Mouse (Mus musculus): ENCODE data around the gene Map3k20. TPM values are rescaled to one million over a fixed set of nuclear protein-coding genes. Genes with fewer than 3 reads are reported as not detected.

Map3k20 gene
- polyA plus RNA-seq, 1 experiment from 2014 or later, result 8.6 TPM

- no peak overlapping the region for H3K27ac ChIP-seq (replicated peaks)
- ATAC-seq (ENCODE audit: low FRiP score, low read depth), result 0 out of 2 replicates have a peak, but pooled peaks have one; percentile 16
Observed at GRCm38 (mm10) chr2:72252510-72253505, 32.6 kb upstream of the Map3k20 start.

GRCm38 (mm10) chr2:72253882-72254281 is 31.6 kb upstream of the Map3k20 start:
- Histone ChIP-seq H3K4me3 (no peak overlapping the region), H3K4me2 (replicated peaks) (no peak overlapping the region), H3K4me1 (peaks cover 35% of the 10 kb centered on the region), H3K9ac (replicated peaks) (no peak overlapping the region), H3K27ac (replicated peaks) (no peak overlapping the region), H3K36me3 (no peaks in the 10 kb centered on the region), H3K9me3 (no peaks in the 10 kb centered on the region), H3K27me3 (peaks cover 9% of the 10 kb centered on the region; the same call in 1 of the 2 replicates)
- WGBS, result 74% methylated on average over 4 of the region's 4 CpGs
- no peak for ATAC-seq (ENCODE audit: low FRiP score, low read depth)

More at GRCm38 (mm10) chr2:72252510-72253505, 32.6 kb upstream of the Map3k20 start:
- Histone ChIP-seq H3K36me3 (no peaks in the 10 kb centered on the region), H3K27me3 (peaks cover 9% of the 10 kb centered on the region; the same call in 1 of the 2 replicates), H3K4me3 (no peak overlapping the region), H3K4me1 (peaks cover 35% of the 10 kb centered on the region), H3K9ac (replicated peaks) (no peak overlapping the region), H3K9me3 (no peaks in the 10 kb centered on the region), H3K4me2 (replicated peaks) (no peak overlapping the region)
- 51% methylated on average over 18 of the region's 18 CpGs for WGBS

- H3K4me3 ChIP-seq, result no peak overlapping the region
- no peaks in the 10 kb centered on the region for H3K36me3 ChIP-seq
- peak; percentile 70; the same call in 1 of the 2 replicates for ATAC-seq (ENCODE audit: low FRiP score, low read depth)
- no peak overlapping the region for H3K27ac ChIP-seq (replicated peaks)
- H3K9me3 ChIP-seq, result no peaks in the 10 kb centered on the region
- H3K4me2 ChIP-seq (replicated peaks), result peak overlapping the region; percentile 25; the same call in 1 of the 2 replicates
- WGBS, result 38% methylated on average over 14 of the region's 14 CpGs
- H3K9ac ChIP-seq (replicated peaks), result no peak overlapping the region
- peaks cover 35% of the 10 kb centered on the region for H3K4me1 ChIP-seq
- peaks cover 9% of the 10 kb centered on the region; the same call in 1 of the 2 replicates for H3K27me3 ChIP-seq
Observed at GRCm38 (mm10) chr2:72254813-72255582, 30.4 kb upstream of the Map3k20 start.

- Histone ChIP-seq H3K27ac (replicated peaks) (no peak overlapping the region), H3K9me3 (no peaks in the 10 kb centered on the region), H3K27me3 (peaks cover 2% of the 10 kb centered on the region; the same call in 1 of the 2 replicates), H3K4me2 (replicated peaks) (no peak overlapping the region), H3K9ac (replicated peaks) (no peak overlapping the region), H3K36me3 (no peaks in the 10 kb centered on the region), H3K4me1 (peaks cover 7% of the 10 kb centered on the region; the same call in 1 of the 2 replicates), H3K4me3 (no peak overlapping the region)
- ATAC-seq (ENCODE audit: low FRiP score, low read depth), result no peak
- WGBS, result 89% methylated on average over 1 of the region's 1 CpGs
Observed at GRCm38 (mm10) chr2:72260704-72261103, 24.7 kb upstream of the Map3k20 start.

- no peaks in the 10 kb centered on the region for H3K4me1 ChIP-seq
- no peaks in the 10 kb centered on the region for H3K9me3 ChIP-seq
- no peak for ATAC-seq (ENCODE audit: low FRiP score, low read depth)
- H3K4me2 ChIP-seq (replicated peaks), result no peak overlapping the region
- 91% methylated on average over 6 of the region's 6 CpGs for WGBS
- H3K36me3 ChIP-seq, result no peaks in the 10 kb centered on the region
- no peak overlapping the region for H3K9ac ChIP-seq (replicated peaks)
- H3K27me3 ChIP-seq, result no peaks in the 10 kb centered on the region
- H3K27ac ChIP-seq (replicated peaks), result no peak overlapping the region
- H3K4me3 ChIP-seq, result no peak overlapping the region
Observed at GRCm38 (mm10) chr2:72262814-72263480, 22.5 kb upstream of the Map3k20 start.

- Histone ChIP-seq H3K9me3 (no peaks in the 10 kb centered on the region), H3K36me3 (no peaks in the 10 kb centered on the region), H3K27me3 (no peaks in the 10 kb centered on the region), H3K4me3 (no peak overlapping the region), H3K9ac (replicated peaks) (no peak overlapping the region), H3K4me1 (no peaks in the 10 kb centered on the region), H3K4me2 (replicated peaks) (no peak overlapping the region), H3K27ac (replicated peaks) (no peak overlapping the region)
- no peak for ATAC-seq (ENCODE audit: low FRiP score, low read depth)
- WGBS, result 90% methylated on average over 6 of the region's 6 CpGs
Observed at GRCm38 (mm10) chr2:72267390-72267789, 18.0 kb upstream of the Map3k20 start.

- no peak overlapping the region for H3K4me2 ChIP-seq (replicated peaks)
- H3K36me3 ChIP-seq, result no peaks in the 10 kb centered on the region
- no peak overlapping the region for H3K4me3 ChIP-seq
- 71% methylated on average over 4 of the region's 4 CpGs for WGBS
- no peak for ATAC-seq (ENCODE audit: low FRiP score, low read depth)
- no peaks in the 10 kb centered on the region for H3K9me3 ChIP-seq
- no peaks in the 10 kb centered on the region for H3K4me1 ChIP-seq
- H3K27ac ChIP-seq (replicated peaks), result no peak overlapping the region
- no peaks in the 10 kb centered on the region for H3K27me3 ChIP-seq
- no peak overlapping the region for H3K9ac ChIP-seq (replicated peaks)
Observed at GRCm38 (mm10) chr2:72269651-72270341, 15.6 kb upstream of the Map3k20 start.

- 77% methylated on average over 4 of the region's 4 CpGs for WGBS
Observed at GRCm38 (mm10) chr2:72278247-72278873, 7.1 kb upstream of the Map3k20 start.

GRCm38 (mm10) chr2:72280524-72280923 is 4.9 kb upstream of the Map3k20 start:
- no peaks in the 10 kb centered on the region for H3K4me1 ChIP-seq
- no peaks in the 10 kb centered on the region for H3K9me3 ChIP-seq
- H3K36me3 ChIP-seq, result no peaks in the 10 kb centered on the region
- no peak for ATAC-seq (ENCODE audit: low FRiP score, low read depth)
- WGBS, result 90% methylated on average over 5 of the region's 5 CpGs
- no peak overlapping the region for H3K27ac ChIP-seq (replicated peaks)
- H3K4me2 ChIP-seq (replicated peaks), result no peak overlapping the region
- peaks cover 12% of the 10 kb centered on the region; the same call in 1 of the 2 replicates for H3K27me3 ChIP-seq
- no peak overlapping the region for H3K4me3 ChIP-seq
- H3K9ac ChIP-seq (replicated peaks), result no peak overlapping the region

More at GRCm38 (mm10) chr2:72278247-72278873, 7.1 kb upstream of the Map3k20 start:
- Histone ChIP-seq H3K4me3 (no peak overlapping the region), H3K4me2 (replicated peaks) (no peak overlapping the region), H3K36me3 (no peaks in the 10 kb centered on the region), H3K27me3 (no peaks in the 10 kb centered on the region; the same call in 1 of the 2 replicates), H3K4me1 (no peaks in the 10 kb centered on the region), H3K9ac (replicated peaks) (no peak overlapping the region), H3K9me3 (no peaks in the 10 kb centered on the region), H3K27ac (replicated peaks) (no peak overlapping the region)
- no peak for ATAC-seq (ENCODE audit: low FRiP score, low read depth)

GRCm38 (mm10) chr2:72281971-72282370 is 3.5 kb upstream of the Map3k20 start:
- Histone ChIP-seq H3K4me3 (no peak overlapping the region), H3K27me3 (peaks cover 12% of the 10 kb centered on the region; the same call in 1 of the 2 replicates), H3K27ac (replicated peaks) (no peak overlapping the region), H3K4me2 (replicated peaks) (no peak overlapping the region), H3K9me3 (no peaks in the 10 kb centered on the region), H3K9ac (replicated peaks) (no peak overlapping the region), H3K4me1 (0 out of 2 replicates have a peak, but pooled peaks cover 2% of the 10 kb centered on the region), H3K36me3 (no peaks in the 10 kb centered on the region)
- no peak for ATAC-seq (ENCODE audit: low FRiP score, low read depth)
- 92% methylated on average over 14 of the region's 14 CpGs for WGBS
